Mouse (Mus musculus) forebrain, embryonic 14.5 days (tissue): Measurements from ENCODE around the gene Ahdc1. TPM values are rescaled to one million over a fixed set of nuclear protein-coding genes. Genes with fewer than 3 reads are reported as not detected.

Experiments
- ATAC-seq: fragments of 200-750 bp; cut with Nextera tagmentation; 2 replicates; pipeline ENCODE4 v1.8.0; 2017; ENCODE audit warnings: mild to moderate bottlenecking, moderate library complexity
- DNase-seq: peaks from one replicate; pipeline ENCODE4 v3.0.0-alpha.2; 2015; ENCODE audit warnings: low spot score
- H3K27ac ChIP-seq: fragments of 300-500 bp; sonication (generic); 2 replicates; pipeline ENCODE4 v1.5.1; 2014; ENCODE audit warnings: low read depth, mild to moderate bottlenecking, control low read depth, low read length, moderate library complexity
- H3K27me3 ChIP-seq: fragments of 300-500 bp; sonication (generic); replicated peaks from 2 replicates; pipeline ENCODE4 v1.6.1; 2014; ENCODE audit warnings: low read length, control low read depth, mixed read lengths; ENCODE audit not compliant: control insufficient read depth, insufficient read depth
- H3K36me3 ChIP-seq: fragments of 300-500 bp; sonication (generic); 2 replicates; pipeline ENCODE4 v1.6.1; 2014; ENCODE audit warnings: low read length, control low read depth; ENCODE audit not compliant: control insufficient read depth, insufficient read depth
- H3K4me1 ChIP-seq: fragments of 300-500 bp; sonication (generic); 2 replicates; pipeline ENCODE4 v1.6.1; 2014; ENCODE audit warnings: antibody characterized with exemption, low read length, control low read depth; ENCODE audit not compliant: control insufficient read depth, insufficient read depth
- H3K4me2 ChIP-seq: fragments of 300-500 bp; sonication (generic); 2 replicates; pipeline ENCODE4 v1.6.1; 2014; ENCODE audit warnings: mild to moderate bottlenecking, control low read depth, low read length
- H3K4me3 ChIP-seq: fragments of 300-500 bp; sonication (generic); 2 replicates; pipeline ENCODE4 v1.5.1; 2014; ENCODE audit warnings: low read depth, low read length, control low read depth
- H3K9ac ChIP-seq: fragments of 300-500 bp; sonication (generic); 2 replicates; pipeline ENCODE4 v1.6.1; 2014; ENCODE audit warnings: mild to moderate bottlenecking, low read length, control low read depth, moderate library complexity
- H3K9me3 ChIP-seq: fragments of 300-500 bp; sonication (generic); replicated peaks from 2 replicates; pipeline ENCODE4 v1.6.1; 2016; ENCODE audit warnings: low read length, control low read depth, mixed read lengths; ENCODE audit not compliant: control insufficient read depth
- WGBS: fragments of 180-500 bp; shearing (Covaris S2); extraction: QIAGEN DNeasy Blood & Tissue Kit; methylation state at CpG from one replicate; pipeline ENCODE4 v1.1.7; 2014; 5-methylcytosine and 5-hydroxymethylcytosine counted together
- polyA plus RNA-seq: library from polyadenylated mRNA; unstranded; fragments of >200 nt; fragmentation: Nextera tagmentation; extraction: Ambion mirVana; gene quantifications from 2 replicates; pipeline ENCODE4 v1.2.1, GENCODE M21; 2014

Gene Ahdc1
- polyA plus RNA-seq, 1 experiment from 2014 or later, result 8.6 TPM

DNA sequence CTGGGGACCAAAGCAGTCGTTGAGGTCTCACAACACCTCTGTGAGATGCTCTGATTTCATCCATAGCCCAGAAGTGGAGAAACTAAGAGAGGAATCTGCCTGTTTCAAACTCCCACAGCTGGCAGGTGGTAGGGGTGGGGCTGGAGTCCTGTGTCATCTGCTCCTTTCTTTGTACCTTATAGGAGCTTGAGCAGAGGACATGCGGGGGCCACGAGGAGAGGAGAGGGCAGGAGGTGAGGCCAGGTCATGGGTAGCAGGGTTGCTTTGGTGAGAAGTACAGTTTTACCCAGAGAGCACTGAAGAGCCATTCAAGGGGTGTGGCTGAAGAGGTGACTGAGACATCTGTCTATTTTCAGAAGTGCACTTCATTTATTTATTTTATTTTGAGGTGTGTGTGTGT, 103.7 kb downstream of the Ahdc1 start:
- no peaks in the 10 kb centered on the region for H3K9me3 ChIP-seq
- ATAC-seq, result no peak

DNA sequence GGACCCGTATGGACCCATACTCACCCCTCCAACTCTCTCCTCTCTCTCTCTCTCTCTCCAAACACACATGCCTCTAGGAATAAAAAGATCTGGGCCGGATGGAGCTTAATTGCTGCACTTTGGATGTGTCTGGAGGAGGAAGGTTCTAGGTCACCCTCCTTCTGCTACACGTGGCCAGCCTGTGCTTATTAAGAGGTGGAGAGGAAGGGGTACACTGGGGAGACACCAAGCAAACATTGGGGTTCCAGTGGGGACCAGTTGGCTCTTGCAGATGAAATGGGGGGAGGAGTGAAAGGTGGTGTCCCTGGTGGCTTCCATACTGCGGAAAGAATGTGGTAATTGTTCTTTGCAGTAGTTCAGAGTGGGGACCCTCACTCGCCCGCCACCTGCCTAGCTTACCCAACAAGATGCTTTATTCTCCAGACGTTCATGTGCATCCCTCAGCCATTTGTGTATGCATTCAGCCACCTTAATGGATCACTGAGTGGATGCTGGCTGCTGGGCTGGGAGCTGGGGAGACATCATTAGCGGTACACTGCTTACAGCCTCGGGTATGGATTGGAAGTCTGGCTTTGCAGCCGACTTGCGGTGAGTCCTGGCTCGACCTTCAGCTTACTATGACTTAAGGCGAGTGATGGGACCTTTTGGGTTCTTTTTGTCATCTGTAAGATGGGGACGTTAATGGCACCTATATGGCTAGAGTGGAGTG, 104.8 kb downstream of the Ahdc1 start:
- no peak overlapping the region for H3K27ac ChIP-seq
- H3K9me3 ChIP-seq, result no peaks in the 10 kb centered on the region
- peaks cover 5% of the 10 kb centered on the region for H3K4me1 ChIP-seq
- no peak overlapping the region for H3K4me2 ChIP-seq
- WGBS, result 70% methylated on average over 14 of the region's 14 CpGs
- ATAC-seq (no peak), DNase-seq (no peak)
- no peaks in the 10 kb centered on the region for H3K36me3 ChIP-seq
- no peaks in the 10 kb centered on the region for H3K27me3 ChIP-seq
- no peak overlapping the region for H3K4me3 ChIP-seq
- H3K9ac ChIP-seq, result no peak overlapping the region

More for the DNA sequence above, 103.7 kb downstream of the Ahdc1 start:
- DNase-seq, result no peak
- H3K4me1 ChIP-seq, result peaks cover 5% of the 10 kb centered on the region
- no peak overlapping the region for H3K9ac ChIP-seq
- H3K27ac ChIP-seq, result no peak overlapping the region
- no peak overlapping the region for H3K4me2 ChIP-seq
- WGBS, result 92% methylated on average over 3 of the region's 3 CpGs
- no peak overlapping the region for H3K4me3 ChIP-seq
- H3K36me3 ChIP-seq, result no peaks in the 10 kb centered on the region
- H3K27me3 ChIP-seq, result no peaks in the 10 kb centered on the region

DNA sequence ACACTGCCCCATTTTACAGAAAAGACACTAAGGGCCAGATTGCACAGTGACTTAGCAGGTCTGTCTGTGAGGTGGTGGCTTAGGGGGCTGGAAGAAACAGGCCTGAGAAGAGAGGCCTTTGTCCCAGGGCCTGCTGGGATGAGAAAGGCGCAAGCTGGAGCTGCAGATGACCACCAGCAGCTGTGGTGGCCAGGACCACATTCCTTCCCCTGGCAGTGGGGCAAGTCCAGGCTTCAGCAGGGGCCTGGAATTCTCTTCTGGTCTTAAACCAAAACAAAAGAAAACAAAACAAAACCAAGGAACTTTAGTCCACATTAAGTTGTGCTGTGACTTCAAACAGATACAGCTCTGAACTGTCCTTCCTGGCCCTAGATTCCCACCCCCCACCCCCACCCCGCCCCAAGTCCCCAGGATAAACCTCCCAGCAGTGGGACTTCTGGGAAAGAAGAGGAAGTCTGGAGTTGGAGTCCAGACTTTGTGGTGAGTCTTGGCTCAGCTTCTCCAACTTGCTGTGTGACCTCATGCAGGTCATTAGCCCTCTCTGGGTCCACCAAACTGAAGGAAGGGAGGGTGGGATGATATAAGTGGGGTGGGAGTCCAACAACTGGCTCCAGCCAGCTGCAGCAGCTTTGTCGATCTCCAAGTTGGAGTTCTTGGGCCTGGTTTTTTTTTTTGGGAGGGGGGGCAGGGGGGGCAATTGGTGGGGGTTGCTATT, 105.9 kb downstream of the Ahdc1 start:
- no peak for ATAC-seq
- Histone ChIP-seq H3K27ac (peak overlapping the region; percentile 83), H3K27me3 (no peaks in the 10 kb centered on the region), H3K4me3 (no peak overlapping the region), H3K4me1 (peaks cover 5% of the 10 kb centered on the region), H3K9me3 (no peaks in the 10 kb centered on the region), H3K36me3 (no peaks in the 10 kb centered on the region), H3K9ac (no peak overlapping the region; the same call in 1 of the 2 replicates), H3K4me2 (no peak overlapping the region)
- WGBS, result 79% methylated on average over 3 of the region's 3 CpGs
- no peak for DNase-seq

DNA sequence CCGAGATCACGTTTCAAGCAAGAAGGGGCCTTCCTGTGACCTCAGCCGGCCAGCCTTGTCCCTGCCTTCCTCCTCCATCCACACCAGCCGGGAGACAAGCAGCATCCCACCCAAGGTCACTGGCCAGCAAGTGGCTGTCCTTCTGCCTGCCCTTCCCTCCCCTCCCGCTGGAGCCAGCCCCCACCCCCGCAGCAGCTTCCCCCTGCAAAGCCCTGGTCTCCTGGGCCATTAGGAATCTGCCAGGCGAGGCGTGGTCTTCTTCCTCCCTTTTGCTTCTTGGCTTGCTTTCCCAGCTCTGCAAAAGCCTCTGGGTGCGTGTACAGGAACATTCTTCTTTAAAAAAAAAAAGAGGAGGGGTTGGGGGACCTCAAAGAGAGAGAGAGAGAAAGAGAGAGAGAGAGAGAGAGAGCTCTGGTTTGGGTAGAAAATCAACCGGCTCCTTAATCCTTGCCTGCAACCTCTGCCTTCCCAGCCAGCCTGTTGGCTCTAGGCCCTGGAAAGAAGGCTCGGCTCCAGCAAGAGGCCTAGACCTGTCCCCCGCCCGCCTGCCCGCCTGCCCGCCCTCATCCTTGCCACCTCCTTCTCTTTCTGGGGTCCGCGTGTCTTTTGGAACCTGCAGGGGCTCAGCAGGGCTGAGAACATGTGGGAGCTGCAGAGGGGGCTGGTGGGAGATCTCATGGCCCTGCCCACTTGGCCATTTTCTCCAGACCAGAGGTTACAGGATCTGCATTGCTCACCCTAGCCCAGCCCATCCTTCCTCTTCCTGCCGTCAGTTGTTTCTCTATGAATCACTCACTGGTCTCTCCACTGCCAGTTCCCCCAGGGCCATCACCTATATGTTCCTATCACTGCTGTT, 106.7 kb downstream of the Ahdc1 start:
- ATAC-seq (peak; percentile 45), DNase-seq (peak; percentile 72)
- no peaks in the 10 kb centered on the region for H3K36me3 ChIP-seq
- peaks cover 5% of the 10 kb centered on the region for H3K4me1 ChIP-seq
- no peak overlapping the region for H3K4me2 ChIP-seq
- no peaks in the 10 kb centered on the region for H3K9me3 ChIP-seq
- no peaks in the 10 kb centered on the region for H3K27me3 ChIP-seq
- WGBS, result 25% methylated on average over 18 of the region's 18 CpGs
- H3K27ac ChIP-seq, result peak overlapping the region; percentile 83
- no peak overlapping the region for H3K4me3 ChIP-seq
- H3K9ac ChIP-seq, result peak overlapping the region; percentile 14; the same call in 1 of the 2 replicates

DNA sequence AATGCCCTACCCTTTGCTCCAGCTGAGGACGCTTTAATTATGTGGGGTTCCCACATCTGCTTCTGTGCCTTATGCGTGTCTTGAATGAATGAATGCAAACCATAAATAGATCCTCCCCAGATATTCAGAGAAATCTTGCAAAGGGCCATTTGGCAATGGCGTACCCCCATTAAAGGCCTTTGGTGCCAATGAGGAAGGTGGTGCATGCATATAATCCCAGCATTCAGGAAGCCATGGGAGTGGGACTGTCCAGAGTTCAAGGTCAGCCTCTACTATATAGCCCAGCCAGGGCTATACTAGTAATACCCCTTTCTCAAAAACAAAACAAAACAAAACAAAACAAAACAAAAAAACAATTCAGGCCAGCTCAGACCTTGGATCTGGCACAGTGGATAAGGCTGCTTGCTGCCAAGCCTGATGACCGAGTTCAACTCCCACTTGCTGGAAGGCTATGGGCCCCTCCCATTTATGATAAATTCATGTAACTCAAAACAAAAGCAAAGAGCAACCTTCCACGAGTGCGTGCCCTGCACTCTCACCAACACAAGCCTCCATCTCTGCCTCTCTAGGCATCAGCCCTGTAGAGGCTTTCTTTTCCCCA, 107.8 kb downstream of the Ahdc1 start:
- WGBS, result 82% methylated on average over 6 of the region's 6 CpGs

DNA sequence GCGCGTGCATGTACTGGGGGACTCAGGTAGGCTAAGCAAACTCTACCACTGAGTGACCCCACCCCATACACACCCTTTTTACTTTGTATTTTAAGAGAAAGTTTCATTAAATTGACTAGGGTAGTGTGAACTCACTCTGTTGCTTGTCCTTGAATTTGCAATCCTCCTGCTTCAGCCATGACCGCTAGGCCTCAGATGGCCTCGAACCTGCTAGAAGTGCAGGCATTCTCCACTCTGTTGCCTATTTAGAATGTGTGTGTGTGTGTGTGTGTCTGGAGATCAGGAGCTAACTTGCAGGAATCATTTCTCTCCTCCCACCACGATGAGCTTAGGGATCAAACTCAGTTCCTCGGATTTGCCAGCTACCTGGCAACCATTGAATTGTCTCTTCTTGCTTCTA, 108.5 kb downstream of the Ahdc1 start:
- Histone ChIP-seq H3K27ac (no peak overlapping the region), H3K9ac (no peak overlapping the region), H3K4me1 (peaks cover 5% of the 10 kb centered on the region), H3K27me3 (no peaks in the 10 kb centered on the region), H3K36me3 (no peaks in the 10 kb centered on the region), H3K9me3 (no peaks in the 10 kb centered on the region), H3K4me2 (no peak overlapping the region), H3K4me3 (no peak overlapping the region)
- 83% methylated on average over 6 of the region's 6 CpGs for WGBS
- no peak for ATAC-seq
- no peak for DNase-seq

More for the DNA sequence above, 107.8 kb downstream of the Ahdc1 start:
- no peak for DNase-seq
- Histone ChIP-seq H3K9me3 (no peaks in the 10 kb centered on the region), H3K4me1 (peaks cover 5% of the 10 kb centered on the region), H3K4me2 (no peak overlapping the region), H3K27ac (no peak overlapping the region), H3K27me3 (no peaks in the 10 kb centered on the region), H3K9ac (no peak overlapping the region), H3K36me3 (no peaks in the 10 kb centered on the region), H3K4me3 (no peak overlapping the region)
- ATAC-seq, result no peak

DNA sequence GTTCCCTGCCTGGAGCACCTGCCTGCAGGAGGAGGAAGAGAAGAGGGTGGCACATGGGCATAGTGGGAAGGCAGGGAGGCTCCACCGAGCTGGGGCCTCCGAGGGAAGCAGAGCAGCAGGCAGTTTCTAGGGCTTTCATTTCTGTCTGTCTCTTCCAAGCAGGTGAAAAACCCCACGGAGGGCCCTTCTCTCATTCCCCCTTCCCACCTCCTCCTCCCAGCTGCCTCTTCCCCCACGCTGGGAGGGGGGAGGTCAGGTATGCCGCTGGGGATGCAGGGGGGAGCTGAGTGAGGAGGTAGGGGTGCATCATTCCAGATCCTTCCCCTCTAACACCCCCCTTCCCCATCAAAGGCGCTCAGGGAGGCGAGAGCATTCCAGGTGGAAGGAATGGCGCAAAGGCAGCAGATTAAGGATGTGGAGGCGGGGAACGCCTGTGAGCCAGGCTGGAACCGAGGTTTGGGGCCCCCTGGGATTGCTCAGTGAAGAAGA, 109.8 kb downstream of the Ahdc1 start:
- DNase-seq (no peak), ATAC-seq (0 out of 2 replicates have a peak, but pooled peaks have one; percentile 34)
- Histone ChIP-seq H3K27me3 (no peaks in the 10 kb centered on the region), H3K9ac (no peak overlapping the region), H3K4me3 (no peak overlapping the region), H3K4me1 (peaks cover 5% of the 10 kb centered on the region), H3K36me3 (no peaks in the 10 kb centered on the region), H3K27ac (no peak overlapping the region), H3K9me3 (no peaks in the 10 kb centered on the region), H3K4me2 (no peak overlapping the region)
- WGBS, result 5% methylated on average over 10 of the region's 11 CpGs

DNA sequence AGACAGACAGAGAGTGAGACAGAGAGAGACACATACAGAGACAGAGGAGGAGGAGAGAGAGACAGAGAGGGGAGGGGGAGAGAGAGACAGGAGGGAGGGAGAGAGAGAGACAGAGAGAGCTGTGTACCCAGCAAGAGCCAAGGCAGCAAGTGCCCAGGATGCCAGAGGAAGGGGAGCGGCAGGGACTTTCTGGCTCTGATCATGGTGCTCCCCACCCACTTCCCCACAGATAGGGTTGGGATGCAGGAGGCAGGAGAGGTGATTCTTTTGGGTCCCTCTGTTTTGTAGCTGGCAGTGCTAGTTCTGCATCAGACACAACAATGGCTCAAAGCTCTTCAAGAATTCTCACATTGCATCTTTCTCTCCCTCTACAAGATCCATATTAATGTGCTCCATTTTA, 110.4 kb downstream of the Ahdc1 start:
- Histone ChIP-seq H3K4me2 (no peak overlapping the region), H3K9ac (no peak overlapping the region), H3K9me3 (no peaks in the 10 kb centered on the region), H3K27ac (no peak overlapping the region), H3K4me3 (no peak overlapping the region), H3K4me1 (peaks cover 5% of the 10 kb centered on the region), H3K27me3 (no peaks in the 10 kb centered on the region), H3K36me3 (no peaks in the 10 kb centered on the region)
- DNase-seq (no peak), ATAC-seq (no peak)
- WGBS, result 30% methylated on average over 1 of the region's 1 CpGs
